Comparison of ENCODE assay signal across 12 mouse cellular contexts in genomic region chr3:66050092-66050886, GRCm38 (mm10).
DNase-seq lines count a peak whose midpoint lies in the region; ATAC-seq lines count a peak whose summit lies in the region.
"Had no signal": no experiment of that assay in that cellular context is flagged by ENCODE, and none has a peak within 500 bp of the region (broad histone marks: within the 10 kb centered on the region; RNA-seq: fewer than 3 reads in every experiment).

No protein-coding gene starts in this region.

- WGBS in heart, embryonic 12.5 days, result 32% methylated on average over 10 of the region's 10 CpGs
- 63% methylated on average over 10 of the region's 10 CpGs for WGBS in midbrain, embryonic 16.5 days

- ATAC-seq in heart, embryonic 12.5 days (ENCODE audit: insufficient number of reproducible peaks, low FRiP score), result no peak
- no peak for ATAC-seq in midbrain, embryonic 16.5 days
- ATAC-seq: inflammation-experienced regulatory T-cells, adult 6 months had no signal

- no peaks in the 10 kb centered on the region for H3K36me3 ChIP-seq in heart, embryonic 12.5 days
- H3K36me3 ChIP-seq in midbrain, embryonic 16.5 days (ENCODE audit: control insufficient read depth, insufficient read depth, low read length), result no peaks in the 10 kb centered on the region
- H3K36me3 ChIP-seq: liver, embryonic 13.5 days had no signal

- no peak overlapping the region for H3K4me3 ChIP-seq in heart, embryonic 12.5 days
- no peak overlapping the region for H3K4me3 ChIP-seq in midbrain, embryonic 16.5 days (ENCODE audit: low read depth, low read length)
- H3K4me3 ChIP-seq: liver, embryonic 13.5 days had no signal

- no peak overlapping the region for H3K27ac ChIP-seq in heart, embryonic 12.5 days (ENCODE audit: poor library complexity, severe bottlenecking)
- H3K27ac ChIP-seq in midbrain, embryonic 16.5 days (ENCODE audit: low read length), result no peak overlapping the region
- H3K27ac ChIP-seq: liver, embryonic 13.5 days had no signal

- H3K4me1 ChIP-seq in heart, embryonic 12.5 days (replicated peaks), result 0 out of 2 replicates have a peak, but pooled peaks cover 9% of the 10 kb centered on the region
- no peaks in the 10 kb centered on the region for H3K4me1 ChIP-seq in midbrain, embryonic 16.5 days (ENCODE audit: control insufficient read depth, insufficient read depth, low read length)
- H3K4me1 ChIP-seq: liver, embryonic 13.5 days had no signal

- H3K4me2 ChIP-seq in heart, embryonic 12.5 days, result 0 out of 2 replicates have a peak overlapping the region, but pooled peaks have one; percentile 6
- H3K4me2 ChIP-seq in midbrain, embryonic 16.5 days (ENCODE audit: low read length), result no peak overlapping the region
- H3K4me2 ChIP-seq: liver, embryonic 13.5 days had no signal

- no peak for DNase-seq in heart, postnatal 25 days (ENCODE audit: low spot score)
- DNase-seq in right cerebral cortex, postnatal 10 days (ENCODE audit: low spot score in 2 of 2), result peak; percentile 27 to 46
- no peak for DNase-seq in right cerebral cortex, adult 18-20 months
- DNase-seq in frontal cortex, postnatal 36 days (ENCODE audit: low spot score in 2 of 2), result peak; percentile 17 to 46
- DNase-seq in telencephalon, adult 2 months (ENCODE audit: low read depth, low spot score), result peak; percentile 27
- no peak for DNase-seq in spleen, postnatal 10 days (ENCODE audit: low spot score in 2 of 2)
- DNase-seq: adrenal gland, adult 8-10 months; layer of hippocampus, postnatal 36 days; liver, embryonic 13.5 days had no signal

- H3K27me3 ChIP-seq in heart, embryonic 12.5 days (replicated peaks), result no peaks in the 10 kb centered on the region
- H3K27me3 ChIP-seq in midbrain, embryonic 16.5 days (ENCODE audit: control insufficient read depth, insufficient read depth, low read depth, low read length), result no peaks in the 10 kb centered on the region
- H3K27me3 ChIP-seq: liver, embryonic 13.5 days had no signal

- H3K9ac ChIP-seq in heart, embryonic 12.5 days, result no peak overlapping the region
- no peak overlapping the region for H3K9ac ChIP-seq in midbrain, embryonic 16.5 days (ENCODE audit: low read depth, low read length)
- H3K9ac ChIP-seq: liver, embryonic 13.5 days had no signal

- H3K9me3 ChIP-seq in heart, embryonic 12.5 days (replicated peaks), result 0 out of 2 replicates have a peak, but pooled peaks cover 4% of the 10 kb centered on the region
- H3K9me3 ChIP-seq in midbrain, embryonic 16.5 days (replicated peaks; ENCODE audit: control insufficient read depth, low read length, poor library complexity, severe bottlenecking), result no peaks in the 10 kb centered on the region
- H3K9me3 ChIP-seq: liver, embryonic 13.5 days had no signal

- intact Hi-C loops in heart, postnatal 25 days (cut with DNase I), result no loop called here

Comparison
In these comparisons a context has a peak if more than half of its experiments do, and no peak if none do; other contexts are left out.
1. DNase-seq: peak in right cerebral cortex, postnatal 10 days (2 of 2), frontal cortex, postnatal 36 days (2 of 2) and telencephalon, adult 2 months (single experiment); none in heart, postnatal 25 days (single experiment), right cerebral cortex, adult 18-20 months (single experiment) and spleen, postnatal 10 days (0 of 2).